Mouse (Mus musculus) ES-E14 (cell line): Measurements from ENCODE around the gene Pla2g2c. TPM values are rescaled to one million over a fixed set of nuclear protein-coding genes. Genes with fewer than 3 reads are reported as not detected.

Experiments used
- DNase-seq: peaks from one replicate; pipeline ENCODE4 v3.0.0-alpha.2; 2013; ENCODE audit warnings: low read depth, low spot score
- H3K27ac ChIP-seq: 2 replicates; pipeline ENCODE4 v1.5.1; 2012; ENCODE audit warnings: low read depth, mild to moderate bottlenecking, low read length, moderate library complexity, mixed read lengths; ENCODE audit not compliant: poor library complexity, insufficient read depth, severe bottlenecking
- H3K36me3 ChIP-seq: 2 replicates; pipeline ENCODE4 v1.6.1; 2012; ENCODE audit warnings: mild to moderate bottlenecking, low read length, moderate library complexity, mixed read lengths; ENCODE audit not compliant: control insufficient read depth, poor library complexity, insufficient read depth, severe bottlenecking
- H3K4me1 ChIP-seq, 2 experiments: fragments of 150-350 bp in 1 of 2; sonication (generic) in 1 of 2; 2 replicates each; pipeline ENCODE4 v1.6.1; 2012; ENCODE audit warnings: low read length in 2 of 2, mild to moderate bottlenecking in 1 of 2, mixed read lengths in 1 of 2; ENCODE audit not compliant: control insufficient read depth in 2 of 2, insufficient read depth in 2 of 2, poor library complexity in 1 of 2
- H3K4me3 ChIP-seq, 2 experiments: fragments of 150-350 bp in 1 of 2; sonication (generic) in 1 of 2; 2 replicates each; pipeline ENCODE4 v1.5.1; 2012; ENCODE audit warnings: low read length in 2 of 2, low read depth in 1 of 2, mild to moderate bottlenecking in 1 of 2, mixed read lengths in 1 of 2; ENCODE audit not compliant: insufficient read depth in 1 of 2, poor library complexity in 1 of 2, severe bottlenecking in 1 of 2
- H3K9ac ChIP-seq: 2 replicates; pipeline ENCODE4 v1.6.1; 2012; ENCODE audit warnings: low read depth, mild to moderate bottlenecking, low read length, mixed read lengths; ENCODE audit not compliant: poor library complexity, insufficient read depth, severe bottlenecking
- H3K9me3 ChIP-seq: fragments of 150-350 bp; sonication (generic); 2 replicates; pipeline ENCODE4 v1.6.1; 2012; ENCODE audit warnings: low read depth, mild to moderate bottlenecking, low read length; ENCODE audit not compliant: control insufficient read depth, insufficient read depth
- CHD2 ChIP-seq: IDR thresholded peaks from 2 replicates; pipeline ENCODE4 v1.6.1; 2014; ENCODE audit warnings: mild to moderate bottlenecking, low read depth, low read length, inconsistent platforms
- HCFC1 ChIP-seq: IDR thresholded peaks from 2 replicates; pipeline ENCODE4 v1.6.1; 2012; ENCODE audit warnings: low read length, inconsistent platforms, borderline replicate concordance; ENCODE audit not compliant: insufficient read depth
- MAFK ChIP-seq: IDR thresholded peaks from 2 replicates; pipeline ENCODE4 v1.6.1; 2014; ENCODE audit warnings: mild to moderate bottlenecking, low read depth, low read length, inconsistent platforms; ENCODE audit not compliant: insufficient read depth
- ZC3H11A ChIP-seq: IDR thresholded peaks from 2 replicates; pipeline ENCODE4 v1.6.1; 2012; ENCODE audit warnings: low read depth, mild to moderate bottlenecking, inconsistent platforms, low read length, borderline replicate concordance
- ZNF384 ChIP-seq: IDR thresholded peaks from 2 replicates; pipeline ENCODE4 v1.6.1; 2012; ENCODE audit warnings: low read depth, low read length, inconsistent platforms
- in situ Hi-C, 2 experiments: fragments of 600-800 bp; cut with MboI; formaldehyde crosslinking; loops; one replicate each; pipeline ENCODE4 v1.15.1; 2025; ENCODE audit warnings: low sequenced_read_pairs in 2 of 2, inconsistent platforms in 1 of 2; ENCODE audit not compliant: unreplicated experiment in 2 of 2
- total RNA-seq: library from RNA; depleted of rRNA; stranded (reverse); fragments of 300-350 nt; gene quantifications from 2 replicates; pipeline ENCODE4 v1.2.3, GENCODE M21; 2012

Pla2g2c gene
- total RNA-seq, 1 experiment, result 0.54 TPM

- in situ Hi-C loops, result no loop called here
Observed at GRCm38 (mm10) chr4:138685813-138686212, 38.8 kb upstream of the Pla2g2c start.

GRCm38 (mm10) chr4:138689094-138689512, 35.5 kb upstream of the Pla2g2c start:
- no peak for DNase-seq
- H3K9me3 ChIP-seq, result no peaks in the 10 kb centered on the region
- peaks cover 17 to 26% of the 10 kb centered on the region in 2 experiments; a peak in 3 of 4 replicates for H3K4me1 ChIP-seq
- no peak overlapping the region for H3K9ac ChIP-seq
- no peaks in the 10 kb centered on the region for H3K36me3 ChIP-seq
- TF ChIP-seq ZNF384 (no peak), CHD2 (no peak), HCFC1 (no peak), ZC3H11A (no peak), MAFK (no peak)
- H3K27ac ChIP-seq, result no peak overlapping the region
- in situ Hi-C loops, result no loop called here
- no peak overlapping the region for H3K4me3 ChIP-seq

More at GRCm38 (mm10) chr4:138685813-138686212, 38.8 kb upstream of the Pla2g2c start:
- Histone ChIP-seq H3K27ac (no peak overlapping the region), H3K4me3 (no peak overlapping the region), H3K9ac (no peak overlapping the region), H3K36me3 (no peaks in the 10 kb centered on the region), H3K4me1 (peaks cover 7 to 20% of the 10 kb centered on the region in 2 experiments; a peak in 2 of 4 replicates), H3K9me3 (no peaks in the 10 kb centered on the region)
- DNase-seq, result no peak
- TF ChIP-seq MAFK (no peak), ZNF384 (no peak), ZC3H11A (no peak), HCFC1 (no peak), CHD2 (no peak)

GRCm38 (mm10) chr4:138690561-138690960, 34.0 kb upstream of the Pla2g2c start:
- Histone ChIP-seq H3K36me3 (no peaks in the 10 kb centered on the region), H3K9me3 (no peaks in the 10 kb centered on the region), H3K27ac (no peak overlapping the region), H3K9ac (no peak overlapping the region), H3K4me1 (peaks cover 17 to 24% of the 10 kb centered on the region in 2 experiments; a peak in 3 of 4 replicates), H3K4me3 (no peak overlapping the region)
- no peak for TF ChIP-seq CHD2
- no peak for TF ChIP-seq MAFK
- TF ChIP-seq HCFC1, result no peak
- no peak for TF ChIP-seq ZNF384
- TF ChIP-seq ZC3H11A, result no peak
- in situ Hi-C loops, result no loop called here
- no peak for DNase-seq

GRCm38 (mm10) chr4:138691443-138692181, 33.0 kb upstream of the Pla2g2c start:
- Histone ChIP-seq H3K4me1 (peaks cover 17 to 24% of the 10 kb centered on the region in 2 experiments; a peak in 3 of 4 replicates), H3K36me3 (no peaks in the 10 kb centered on the region), H3K9ac (no peak overlapping the region), H3K9me3 (no peaks in the 10 kb centered on the region), H3K27ac (no peak overlapping the region), H3K4me3 (no peak overlapping the region)
- TF ChIP-seq MAFK (no peak), ZC3H11A (no peak), HCFC1 (no peak), CHD2 (no peak), ZNF384 (no peak)
- DNase-seq, result no peak
- in situ Hi-C loops, result no loop called here
